Mouse (Mus musculus): ENCODE measurements at regions not wholly inside any gene's neighbourhood (a gene's known extent, or its start where the extent isn't known, plus 50 kb on each side); places are given as distances from the start of the nearest gene placed in this dataset.

DNA sequence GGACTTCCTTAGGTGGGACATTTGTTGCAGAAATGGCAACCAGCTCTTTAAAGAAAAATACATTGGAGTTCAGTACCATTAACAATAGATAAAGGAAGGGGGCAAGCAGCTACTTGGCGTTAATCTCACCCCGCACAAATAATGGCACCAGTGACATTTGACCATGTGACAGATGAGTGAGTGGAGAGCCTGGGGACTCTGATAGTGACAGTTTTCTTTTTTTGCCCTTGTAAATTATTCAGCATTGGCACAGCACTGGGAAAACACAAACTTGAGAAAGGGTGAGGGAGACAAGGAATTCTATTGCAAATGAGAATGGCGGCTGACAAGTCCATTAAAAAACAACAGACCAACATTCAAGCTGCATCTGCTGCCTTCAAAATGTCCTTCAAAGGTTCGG, 603.3 kb upstream of the Fam92a start:
- no peak for TF ChIP-seq USF1 (IDR thresholded peaks at IDR 0.05; ENCODE audit: low read depth)
- TF ChIP-seq CEBPB (IDR thresholded peaks at IDR 0.05; ENCODE audit: insufficient read depth, poor library complexity, severe bottlenecking), result no peak
- TF ChIP-seq MYOG (IDR thresholded peaks at IDR 0.05; ENCODE audit: control insufficient read depth in 1 of 3, insufficient read depth in 1 of 3, insufficient read length in 2 of 3, low read depth in 2 of 3), result no peak
- TF ChIP-seq MAX (IDR thresholded peaks at IDR 0.05; ENCODE audit: low read depth), result no peak
- no peak for TF ChIP-seq POLR2A (IDR thresholded peaks at IDR 0.05; ENCODE audit: insufficient read length, low read depth)
- TF ChIP-seq TCF12 (IDR thresholded peaks at IDR 0.05; ENCODE audit: insufficient read depth, poor library complexity, severe bottlenecking), result no peak
- TF ChIP-seq POLR2AphosphoS2 (IDR thresholded peaks at IDR 0.05; ENCODE audit: insufficient read length, low read depth), result no peak
- TF ChIP-seq REST (IDR thresholded peaks at IDR 0.05; ENCODE audit: insufficient read depth, insufficient read length), result no peak
- TF ChIP-seq SRF (IDR thresholded peaks at IDR 0.05; ENCODE audit: control insufficient read depth, insufficient read length, low read depth), result no peak
- TF ChIP-seq E2F4 (IDR thresholded peaks at IDR 0.05; ENCODE audit: insufficient read depth), result no peak
- no peak for TF ChIP-seq TCF3 (IDR thresholded peaks at IDR 0.05; ENCODE audit: insufficient read length, low read depth)
